20 mouse cellular contexts compared by ENCODE assay signal in the genomic region with DNA sequence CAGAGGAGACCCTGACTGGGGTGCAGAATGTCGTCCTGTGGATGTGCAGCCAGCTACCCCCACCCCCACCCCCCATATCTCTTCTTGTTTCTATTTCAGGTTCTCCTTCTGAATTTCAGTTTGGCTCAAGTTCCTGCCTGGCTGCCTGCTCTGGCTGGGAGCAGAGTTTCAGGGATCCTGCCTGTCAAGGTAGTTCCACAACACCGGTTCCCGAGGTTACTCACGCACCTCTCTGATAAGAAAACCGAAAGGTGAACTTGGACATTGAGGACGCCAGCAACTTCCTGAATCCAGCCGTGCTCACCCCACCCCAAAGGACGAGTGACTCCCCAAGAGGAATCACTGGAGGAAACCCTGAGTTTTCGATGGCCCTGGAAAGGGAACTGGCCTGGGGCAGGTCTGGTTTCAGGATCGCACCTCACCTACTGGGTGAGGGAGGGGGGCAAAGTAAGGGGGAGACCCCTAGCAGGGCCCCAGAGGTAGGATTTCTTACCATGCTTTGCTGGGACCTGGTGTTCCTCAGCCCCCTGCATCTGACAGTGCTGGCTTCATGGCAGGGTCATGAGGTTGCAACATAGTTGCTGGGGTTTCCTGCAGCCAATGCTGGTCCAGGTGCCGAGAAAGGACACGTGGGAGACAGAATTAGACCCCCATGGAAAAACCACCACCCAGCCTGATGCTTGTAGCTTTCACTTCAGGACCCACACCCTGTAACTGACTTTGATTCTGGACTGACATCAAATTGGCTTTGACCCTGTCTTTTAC. TPM values are rescaled to one million over a fixed set of nuclear protein-coding genes. Genes with fewer than 3 reads are reported as not detected.
DNase-seq lines count a peak whose midpoint lies in the region; ATAC-seq and TF ChIP-seq lines count a peak whose summit lies in the region.
"Had no signal": no experiment of that assay in that cellular context is flagged by ENCODE, and none has a peak within 500 bp of the region (broad histone marks: within the 10 kb centered on the region; RNA-seq: fewer than 3 reads in every experiment).

No protein-coding gene starts in this region.

- H3K27ac ChIP-seq in heart, embryonic 10.5 days, result peak overlapping the region; percentile 84
- H3K27ac ChIP-seq in small intestine, adult 2 months (ENCODE audit: insufficient read depth, low read depth, low read length), result peak overlapping the region; percentile 65
- no peak overlapping the region for H3K27ac ChIP-seq in forebrain, embryonic 12.5 days
- H3K27ac ChIP-seq: embryonic facial prominence, embryonic 12.5 days; hindbrain, embryonic 14.5 days; left cerebral cortex, adult 2 months; limb, embryonic 10.5 days; liver, embryonic 14.5 days; stomach, embryonic 15.5 days had no signal

- H3K36me3 ChIP-seq in heart, embryonic 10.5 days, result no peaks in the 10 kb centered on the region
- H3K36me3 ChIP-seq in small intestine, adult 2 months (ENCODE audit: control insufficient read depth, insufficient read depth, low read length), result no peaks in the 10 kb centered on the region
- H3K36me3 ChIP-seq in forebrain, embryonic 12.5 days (replicated peaks), result no peaks in the 10 kb centered on the region
- H3K36me3 ChIP-seq: embryonic facial prominence, embryonic 12.5 days; limb, embryonic 10.5 days; stomach, embryonic 15.5 days had no signal

- intact Hi-C loops in gastrocnemius, postnatal 14 days (cut with DNase I; ENCODE audit: low total_unique reads), result no loop called here
- intact Hi-C loops in heart, postnatal 10 days (cut with DNase I), result no loop called here

- H3K4me2 ChIP-seq in forebrain, embryonic 12.5 days, result no peak overlapping the region
- H3K4me2 ChIP-seq: embryonic facial prominence, embryonic 12.5 days; hindbrain, embryonic 14.5 days; stomach, embryonic 15.5 days had no signal

- H3K27me3 ChIP-seq in heart, embryonic 10.5 days (ENCODE audit: insufficient read depth, poor library complexity, severe bottlenecking), result peaks cover 29% of the 10 kb centered on the region
- H3K27me3 ChIP-seq in small intestine, adult 2 months (ENCODE audit: control insufficient read depth, insufficient read depth, low read length), result no peaks in the 10 kb centered on the region
- H3K27me3 ChIP-seq in forebrain, embryonic 12.5 days, result peaks cover 2% of the 10 kb centered on the region; the same call in 1 of the 2 replicates
- H3K27me3 ChIP-seq: stomach, embryonic 15.5 days had no signal

- no peak for TF ChIP-seq POLR2A in small intestine, adult 2 months (IDR thresholded peaks at IDR 0.05; ENCODE audit: low read depth, low read length)

- no peak for TF ChIP-seq CTCF in small intestine, adult 2 months (IDR thresholded peaks at IDR 0.05; ENCODE audit: extremely low read depth, insufficient read length, insufficient replicate concordance, low read depth, low read length)

- H3K4me1 ChIP-seq in heart, embryonic 10.5 days, result peaks cover 46% of the 10 kb centered on the region
- H3K4me1 ChIP-seq in small intestine, adult 2 months (ENCODE audit: control insufficient read depth, insufficient read depth, insufficient read length, low read length), result peaks cover 19% of the 10 kb centered on the region; the same call in 1 of the 2 replicates
- H3K4me1 ChIP-seq in forebrain, embryonic 12.5 days, result no peaks in the 10 kb centered on the region
- H3K4me1 ChIP-seq: embryonic facial prominence, embryonic 12.5 days; stomach, embryonic 15.5 days had no signal

- peak overlapping the region; percentile 29; the same call in 1 of the 2 replicates for H3K4me3 ChIP-seq in heart, embryonic 10.5 days
- peak overlapping the region; percentile 16; the same call in 1 of the 2 replicates for H3K4me3 ChIP-seq in small intestine, adult 2 months (ENCODE audit: low read depth, low read length)
- H3K4me3 ChIP-seq in forebrain, embryonic 12.5 days (replicated peaks), result no peak overlapping the region
- H3K4me3 ChIP-seq: embryonic facial prominence, embryonic 12.5 days; left cerebral cortex, adult 2 months; limb, embryonic 10.5 days; stomach, embryonic 15.5 days had no signal

- DNase-seq in gastrocnemius, adult 8-10 months (ENCODE audit: low spot score in 2 of 2), result peak; percentile 45 to 60
- DNase-seq in gastrocnemius, postnatal 14 days, result no peak
- no peak for DNase-seq in heart, embryonic 10.5 days (ENCODE audit: low spot score)
- peak; percentile 40 to 57 for DNase-seq in heart, postnatal 10 days
- DNase-seq in liver, result no peak
- DNase-seq: adrenal gland, postnatal 14 days; cerebellum, adult 2 months; kidney, adult 11 months; kidney, postnatal 14 days; thymus, postnatal 14 days had no signal

- WGBS in heart, embryonic 10.5 days, result 48% methylated on average over 12 of the region's 12 CpGs
- 16% methylated on average over 12 of the region's 12 CpGs for WGBS in small intestine, adult 2 months
- WGBS in forebrain, embryonic 12.5 days, result 81% methylated on average over 12 of the region's 12 CpGs

- H3K9ac ChIP-seq in forebrain, embryonic 12.5 days, result no peak overlapping the region
- H3K9ac ChIP-seq: embryonic facial prominence, embryonic 12.5 days; hindbrain, embryonic 14.5 days; liver, embryonic 14.5 days; stomach, embryonic 15.5 days had no signal

- no peak for ATAC-seq in forebrain, embryonic 12.5 days (ENCODE audit: low FRiP score)
- ATAC-seq: forebrain, embryonic 16.5 days; midbrain, embryonic 16.5 days had no signal

- no peaks in the 10 kb centered on the region for H3K9me3 ChIP-seq in heart, embryonic 10.5 days
- H3K9me3 ChIP-seq in forebrain, embryonic 12.5 days, result no peaks in the 10 kb centered on the region
- H3K9me3 ChIP-seq: embryonic facial prominence, embryonic 12.5 days; limb, embryonic 10.5 days; stomach, embryonic 15.5 days had no signal

RNA-seq across cellular contexts. Expression of gene Irf8, which starts 32.5 kb away (rescaled TPM):
- total RNA-seq in gastrocnemius, adult 8-10 months (2022), result 10 to 100 TPM in 2 of 4 experiments, 1 to 10 TPM in 2; 8.9 to 12.0 (median 10.7) TPM
- total RNA-seq in gastrocnemius, postnatal 14 days (2021), result 1 to 10 TPM; 2.4 to 3.0 TPM
- polyA plus RNA-seq in heart, embryonic 10.5 days (2016; fragmentation: Nextera tagmentation; extraction: Ambion mirVana), result 2.1 and 4.5 TPM in 2 replicates
- 1 to 10 TPM; 6.0 to 7.7 TPM for total RNA-seq in heart, postnatal 10 days (2021)
- polyA plus RNA-seq in small intestine, adult 2 months (2012; rRNA removed), result 48.7 and 124 TPM in 2 replicates
- polyA plus RNA-seq in forebrain, embryonic 12.5 days (2016; fragmentation: Nextera tagmentation; extraction: Ambion mirVana), result 2.8 and 3.1 TPM in 2 replicates

Comparison
In these comparisons a context has a peak if more than half of its experiments do, and no peak if none do; other contexts are left out.
1. DNase-seq: peak in gastrocnemius, adult 8-10 months (2 of 2) and heart, postnatal 10 days (2 of 2); none in gastrocnemius, postnatal 14 days (single experiment), heart, embryonic 10.5 days (single experiment) and liver (single experiment).